Mouse (Mus musculus) forebrain, embryonic 16.5 days (tissue): Measurements from ENCODE around the gene Soga1. TPM values are rescaled to one million over a fixed set of nuclear protein-coding genes. Genes with fewer than 3 reads are reported as not detected.

Experiments used
- ATAC-seq: fragments of 200-750 bp; cut with Nextera tagmentation; 2 replicates; pipeline ENCODE4 v1.8.0; 2017; ENCODE audit warnings: mild to moderate bottlenecking, moderate library complexity
- H3K27ac ChIP-seq: fragments of 300-500 bp; sonication (generic); 2 replicates; pipeline ENCODE4 v1.5.1; 2014; ENCODE audit warnings: low read length, control low read depth
- H3K27me3 ChIP-seq: fragments of 300-500 bp; sonication (generic); replicated peaks from 2 replicates; pipeline ENCODE4 v1.6.1; 2014; ENCODE audit warnings: low read length; ENCODE audit not compliant: control insufficient read depth, insufficient read depth
- H3K36me3 ChIP-seq: fragments of 300-500 bp; sonication (generic); 2 replicates; pipeline ENCODE4 v1.6.1; 2014; ENCODE audit not compliant: control insufficient read depth, insufficient read depth
- H3K4me1 ChIP-seq: fragments of 300-500 bp; sonication (generic); replicated peaks from 2 replicates; pipeline ENCODE4 v1.6.1; 2014; ENCODE audit warnings: low read length; ENCODE audit not compliant: control insufficient read depth, insufficient read depth
- H3K4me2 ChIP-seq: fragments of 300-500 bp; sonication (generic); 2 replicates; pipeline ENCODE4 v1.6.1; 2014; ENCODE audit warnings: mild to moderate bottlenecking, low read length, control low read depth
- H3K4me3 ChIP-seq: fragments of 300-500 bp; sonication (generic); replicated peaks from 2 replicates; pipeline ENCODE4 v1.5.1; 2014; ENCODE audit warnings: mild to moderate bottlenecking, low read length, control low read depth
- H3K9ac ChIP-seq: fragments of 300-500 bp; sonication (generic); replicated peaks from 2 replicates; pipeline ENCODE4 v1.6.1; 2014; ENCODE audit warnings: low read depth, low read length, control low read depth
- H3K9me3 ChIP-seq: fragments of 300-500 bp; sonication (generic); 2 replicates; pipeline ENCODE4 v1.6.1; 2016; ENCODE audit warnings: low read length; ENCODE audit not compliant: control insufficient read depth
- WGBS: fragments of 180-500 bp; shearing (Covaris S2); extraction: QIAGEN DNeasy Blood & Tissue Kit; methylation state at CpG from one replicate; pipeline ENCODE4 v1.1.7; 2014; 5-methylcytosine and 5-hydroxymethylcytosine counted together
- polyA plus RNA-seq: library from polyadenylated mRNA; unstranded; fragments of >200 nt; fragmentation: Nextera tagmentation; extraction: Ambion mirVana; gene quantifications from 2 replicates; pipeline ENCODE4 v1.2.1, GENCODE M21; 2015

Soga1 gene
- polyA plus RNA-seq, 1 experiment from 2014 or later: 5.8 TPM

- Histone ChIP-seq H3K27ac (no peak overlapping the region), H3K9ac (0 out of 2 replicates have a peak overlapping the region, but pooled peaks have one; percentile 7), H3K27me3 (no peaks in the 10 kb centered on the region), H3K36me3 (peaks cover 3% of the 10 kb centered on the region; the same call in 1 of the 2 replicates), H3K4me1 (peaks cover 80% of the 10 kb centered on the region), H3K9me3 (no peaks in the 10 kb centered on the region), H3K4me3 (peak overlapping the region; percentile 85), H3K4me2 (peak overlapping the region; percentile 80)
- no peak for ATAC-seq
- 78% methylated on average over 3 of the region's 3 CpGs for WGBS
Observed at GRCm38 (mm10) chr2:157075226-157075625, 3.8 kb downstream of the Soga1 start.

DNA sequence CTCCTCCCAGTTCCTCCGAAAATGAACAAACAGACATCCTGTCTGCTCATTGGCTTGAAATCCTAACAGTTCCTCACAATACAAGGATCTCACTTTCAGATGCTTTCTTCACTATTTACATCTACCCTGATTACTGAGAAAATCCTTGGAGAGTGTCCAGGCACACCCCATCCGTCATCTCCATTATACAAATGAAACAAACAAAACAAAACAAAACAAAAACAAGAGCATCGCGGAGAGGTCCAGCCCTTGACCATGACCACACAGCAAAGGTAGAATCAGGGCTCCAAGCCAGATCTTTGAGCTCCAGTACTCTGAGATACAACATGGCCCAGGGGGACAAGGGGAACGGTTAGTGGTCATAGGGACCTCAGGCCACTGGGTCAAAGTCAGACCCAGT lies 4.3 kb downstream of the Soga1 start:
- no peak for ATAC-seq
- H3K27ac ChIP-seq: no peak overlapping the region
- no peak overlapping the region; the same call in 1 of the 2 replicates for H3K4me3 ChIP-seq
- H3K36me3 ChIP-seq: peaks cover 3% of the 10 kb centered on the region; the same call in 1 of the 2 replicates
- no peaks in the 10 kb centered on the region for H3K9me3 ChIP-seq
- WGBS: 43% methylated on average over 5 of the region's 5 CpGs
- H3K4me2 ChIP-seq: peak overlapping the region; percentile 80
- peaks cover 82% of the 10 kb centered on the region for H3K4me1 ChIP-seq
- H3K27me3 ChIP-seq: no peaks in the 10 kb centered on the region
- H3K9ac ChIP-seq: no peak overlapping the region

GRCm38 (mm10) chr2:157074186-157074724 lies 4.8 kb downstream of the Soga1 start:
- H3K4me3 ChIP-seq: peak overlapping the region; percentile 0; the same call in 1 of the 2 replicates
- H3K9ac ChIP-seq: no peak overlapping the region
- no peak for ATAC-seq
- H3K27me3 ChIP-seq: no peaks in the 10 kb centered on the region
- no peak overlapping the region for H3K27ac ChIP-seq
- WGBS: 45% methylated on average over 9 of the region's 9 CpGs
- H3K4me2 ChIP-seq: peak overlapping the region; percentile 80
- H3K36me3 ChIP-seq: peaks cover 3% of the 10 kb centered on the region; the same call in 1 of the 2 replicates
- H3K4me1 ChIP-seq: peaks cover 84% of the 10 kb centered on the region
- H3K9me3 ChIP-seq: no peaks in the 10 kb centered on the region

DNA sequence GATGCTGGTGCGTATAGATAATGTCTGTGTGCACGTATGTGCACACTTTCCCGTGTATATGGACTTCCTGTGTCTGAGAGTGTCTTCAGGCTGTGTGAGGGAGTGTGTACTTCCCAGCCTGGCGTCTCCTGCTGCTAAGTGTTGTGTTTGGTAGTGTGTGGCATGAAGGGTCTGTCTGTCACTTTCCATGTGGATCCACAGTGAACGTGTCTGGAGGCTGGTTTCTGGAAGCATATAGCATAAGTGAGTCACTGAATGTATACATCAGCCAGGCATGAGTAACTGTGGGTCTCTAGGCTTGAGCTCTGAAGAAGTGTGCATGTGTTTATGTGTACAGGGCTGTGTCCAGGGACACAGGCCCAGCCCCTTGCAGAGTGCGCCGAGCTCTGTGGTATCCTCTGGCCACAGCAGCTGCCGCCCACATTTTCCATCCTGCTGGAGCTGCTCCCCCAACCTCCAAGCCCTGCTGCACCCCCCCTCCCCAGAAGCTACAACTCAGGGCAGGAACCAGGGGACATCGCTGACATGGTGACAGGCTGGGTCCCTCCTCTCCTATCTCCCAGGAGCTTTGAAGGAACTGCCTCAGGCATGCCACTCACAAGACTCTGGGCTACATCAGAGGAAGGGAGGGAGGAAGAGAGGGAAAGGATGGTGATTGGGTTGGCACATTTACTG lies 5.5 kb downstream of the Soga1 start:
- no peak overlapping the region for H3K9ac ChIP-seq
- H3K36me3 ChIP-seq: peaks cover 3% of the 10 kb centered on the region; the same call in 1 of the 2 replicates
- peaks cover 92% of the 10 kb centered on the region for H3K4me1 ChIP-seq
- no peak overlapping the region for H3K4me2 ChIP-seq
- H3K4me3 ChIP-seq: no peak overlapping the region
- no peak overlapping the region for H3K27ac ChIP-seq
- H3K9me3 ChIP-seq: no peaks in the 10 kb centered on the region
- H3K27me3 ChIP-seq: no peaks in the 10 kb centered on the region
- no peak for ATAC-seq
- 78% methylated on average over 9 of the region's 9 CpGs for WGBS

DNA sequence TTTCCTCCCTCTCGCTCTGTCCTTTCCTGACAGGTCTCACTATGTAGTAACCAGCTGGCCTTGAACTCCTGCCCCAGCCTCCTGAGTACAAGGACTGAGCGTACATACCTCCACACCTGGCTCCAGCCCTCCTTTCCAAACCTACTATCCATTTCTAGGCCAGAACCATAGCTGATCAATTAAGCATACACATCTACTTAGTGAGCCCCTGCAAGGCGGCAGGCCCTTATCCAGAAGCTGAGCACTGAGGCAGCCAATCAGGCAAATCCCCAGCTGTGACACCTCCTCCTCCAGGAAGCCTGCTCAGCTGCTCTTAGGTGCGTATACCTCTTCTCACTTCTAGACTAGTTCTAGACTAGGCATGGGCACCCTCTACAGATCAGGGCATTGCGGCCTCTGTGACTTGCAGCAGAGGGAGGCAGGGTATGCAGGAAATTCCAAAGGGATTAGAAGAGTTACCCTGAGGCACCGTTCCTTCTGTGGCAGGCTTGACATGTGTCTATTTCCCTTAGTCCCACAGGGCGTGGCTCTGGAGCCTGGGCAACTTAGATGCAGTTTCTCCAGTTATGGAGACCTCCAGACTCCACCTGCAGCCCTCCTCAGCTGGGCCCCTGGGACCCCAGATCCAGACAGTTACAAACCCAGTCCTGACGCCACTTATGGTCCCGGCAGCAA lies 6.6 kb downstream of the Soga1 start:
- Histone ChIP-seq H3K27me3 (no peaks in the 10 kb centered on the region), H3K4me3 (no peak overlapping the region), H3K4me2 (no peak overlapping the region), H3K9me3 (no peaks in the 10 kb centered on the region), H3K36me3 (peaks cover 3% of the 10 kb centered on the region; the same call in 1 of the 2 replicates), H3K4me1 (peaks cover 89% of the 10 kb centered on the region), H3K27ac (no peak overlapping the region), H3K9ac (no peak overlapping the region)
- ATAC-seq: no peak
- WGBS: 71% methylated on average over 9 of the region's 9 CpGs

- Histone ChIP-seq H3K27me3 (no peaks in the 10 kb centered on the region), H3K9me3 (no peaks in the 10 kb centered on the region), H3K4me2 (no peak overlapping the region), H3K4me1 (peaks cover 83% of the 10 kb centered on the region), H3K36me3 (peaks cover 3% of the 10 kb centered on the region; the same call in 1 of the 2 replicates), H3K27ac (no peak overlapping the region), H3K4me3 (no peak overlapping the region), H3K9ac (no peak overlapping the region; the same call in 1 of the 2 replicates)
- WGBS: 39% methylated on average over 2 of the region's 2 CpGs
- no peak for ATAC-seq
Observed at GRCm38 (mm10) chr2:157071556-157071955, 7.5 kb downstream of the Soga1 start.

- no peak overlapping the region for H3K4me2 ChIP-seq
- peak; percentile 45; the same call in 1 of the 2 replicates for ATAC-seq
- H3K27me3 ChIP-seq: no peaks in the 10 kb centered on the region
- peaks cover 3% of the 10 kb centered on the region; the same call in 1 of the 2 replicates for H3K36me3 ChIP-seq
- peaks cover 76% of the 10 kb centered on the region for H3K4me1 ChIP-seq
- H3K9me3 ChIP-seq: no peaks in the 10 kb centered on the region
- WGBS: 22% methylated on average over 9 of the region's 9 CpGs
- H3K9ac ChIP-seq: peak overlapping the region; percentile 22; the same call in 1 of the 2 replicates
- no peak overlapping the region for H3K4me3 ChIP-seq
- H3K27ac ChIP-seq: peak overlapping the region; percentile 11; the same call in 1 of the 2 replicates
Observed at GRCm38 (mm10) chr2:157070365-157070764, 8.7 kb downstream of the Soga1 start.

- WGBS: 40% methylated on average over 3 of the region's 3 CpGs
- H3K4me2 ChIP-seq: no peak overlapping the region
Observed at GRCm38 (mm10) chr2:157069755-157070315, 9.2 kb downstream of the Soga1 start.

DNA sequence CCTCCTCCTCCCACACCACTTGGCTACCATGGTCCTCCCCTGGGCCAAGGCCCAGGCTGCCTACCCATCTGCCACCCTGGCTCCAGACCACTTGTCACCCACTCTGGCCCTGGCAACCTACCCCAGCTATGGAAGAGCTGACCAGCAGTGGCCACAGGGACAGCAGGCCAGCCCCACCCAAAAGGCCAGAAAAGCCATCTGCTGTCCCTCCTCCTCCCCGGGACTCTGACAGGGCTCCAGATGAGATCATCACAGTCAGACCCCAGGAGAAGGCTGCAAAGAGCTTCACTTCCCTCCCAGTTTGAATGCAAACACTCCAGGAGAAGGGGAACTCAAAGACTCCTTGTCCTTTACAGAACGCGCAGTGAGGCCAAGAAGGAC lies 9.7 kb downstream of the Soga1 start:
- 28% methylated on average over 3 of the region's 3 CpGs for WGBS
- peaks cover 3% of the 10 kb centered on the region; the same call in 1 of the 2 replicates for H3K36me3 ChIP-seq
- no peaks in the 10 kb centered on the region for H3K27me3 ChIP-seq
- no peak overlapping the region; the same call in 1 of the 2 replicates for H3K4me2 ChIP-seq
- no peak overlapping the region for H3K4me3 ChIP-seq
- H3K27ac ChIP-seq: peak overlapping the region; percentile 45
- peak; percentile 26; the same call in 1 of the 2 replicates for ATAC-seq
- H3K4me1 ChIP-seq: peaks cover 76% of the 10 kb centered on the region
- H3K9me3 ChIP-seq: no peaks in the 10 kb centered on the region
- H3K9ac ChIP-seq: no peak overlapping the region; the same call in 1 of the 2 replicates

More at GRCm38 (mm10) chr2:157069755-157070315, 9.2 kb downstream of the Soga1 start:
- no peak overlapping the region for H3K4me3 ChIP-seq
- peaks cover 76% of the 10 kb centered on the region for H3K4me1 ChIP-seq
- peak overlapping the region; percentile 45 for H3K27ac ChIP-seq
- H3K27me3 ChIP-seq: no peaks in the 10 kb centered on the region
- ATAC-seq: no peak
- H3K9me3 ChIP-seq: no peaks in the 10 kb centered on the region
- no peak overlapping the region; the same call in 1 of the 2 replicates for H3K9ac ChIP-seq
- peaks cover 3% of the 10 kb centered on the region; the same call in 1 of the 2 replicates for H3K36me3 ChIP-seq
